Mouse (Mus musculus): ENCODE data around the gene Abhd2. TPM values are rescaled to one million over a fixed set of nuclear protein-coding genes. Genes with fewer than 3 reads are reported as not detected.

Abhd2 gene
- total RNA-seq, 2 experiments from 2014 or later: 33.3 to 55.3 TPM

DNA sequence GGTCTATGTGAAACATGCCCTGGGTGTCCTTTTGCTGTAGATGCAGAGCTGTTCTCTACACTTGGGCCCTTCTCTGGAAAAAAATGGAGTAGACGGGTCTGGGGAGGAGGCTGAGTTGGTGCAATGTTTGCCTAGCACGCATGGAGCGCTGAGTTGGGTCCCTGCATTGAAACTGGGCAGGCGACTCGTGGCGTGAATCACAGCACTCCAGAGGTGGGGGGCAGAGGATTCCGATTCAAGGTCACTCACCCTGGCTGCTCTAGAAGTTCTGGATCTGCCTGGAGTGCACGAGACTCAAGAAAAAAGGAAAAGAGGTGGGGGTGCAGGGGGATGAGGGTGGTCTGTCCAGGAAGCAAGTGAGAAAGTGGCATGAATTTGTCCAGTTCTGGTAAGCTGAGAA lies 14.9 kb downstream of the Abhd2 start:
- ATAC-seq (replicated peaks; ENCODE audit: poor library complexity, severe bottlenecking): no peak

DNA sequence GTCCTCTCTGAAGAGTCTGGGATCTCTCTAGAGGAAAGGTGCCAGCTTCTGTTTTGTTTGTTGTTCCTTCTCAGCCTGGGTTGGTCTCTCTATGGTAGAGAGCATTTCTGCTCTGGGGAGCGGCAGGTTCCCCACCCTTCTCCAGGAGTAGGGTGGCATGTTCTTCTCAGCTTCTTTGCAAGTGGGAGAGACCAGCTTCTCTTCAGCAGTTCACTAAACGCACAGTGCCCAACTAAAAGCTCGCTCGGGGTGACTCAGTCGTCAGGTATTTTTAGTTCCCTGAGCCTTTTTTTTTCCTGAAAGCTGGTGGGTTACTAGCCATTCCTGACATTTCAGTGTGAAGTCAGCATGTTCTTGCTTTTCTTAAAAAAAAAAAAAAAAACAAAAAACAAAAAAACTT lies 15.4 kb downstream of the Abhd2 start:
- no peak for ATAC-seq (replicated peaks; ENCODE audit: poor library complexity, severe bottlenecking)

DNA sequence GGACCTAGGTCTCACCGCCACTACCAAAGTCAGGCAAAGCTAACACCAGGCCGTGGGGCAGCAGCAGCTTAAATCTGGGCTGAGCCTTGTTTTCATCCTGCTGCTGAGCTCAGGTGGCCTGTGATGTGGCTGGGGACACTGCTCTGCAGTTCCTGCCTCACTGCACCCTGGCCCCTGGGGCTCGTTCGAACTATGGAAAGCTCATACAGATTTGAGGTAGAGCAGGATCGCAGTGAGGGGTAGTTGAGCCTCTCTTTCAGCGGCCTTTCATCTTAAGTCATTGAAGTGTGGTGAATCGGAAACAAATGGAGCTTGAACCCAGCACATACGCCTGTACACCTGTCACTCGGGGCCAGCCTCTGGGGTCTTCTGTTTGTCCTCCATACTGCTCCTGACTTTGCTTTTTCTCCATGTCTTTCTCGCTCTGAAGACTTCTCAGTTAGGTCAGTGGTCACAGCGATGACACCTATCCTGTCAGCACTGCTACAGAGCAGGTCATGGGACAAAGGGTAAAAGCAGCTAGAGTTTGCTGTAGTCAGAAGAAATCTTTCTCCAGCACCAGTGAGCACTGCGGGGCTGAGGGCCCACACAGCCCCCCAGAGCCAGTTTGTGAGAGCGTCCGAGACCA lies 20.7 kb downstream of the Abhd2 start:
- ATAC-seq (replicated peaks; ENCODE audit: poor library complexity, severe bottlenecking): no peak

DNA sequence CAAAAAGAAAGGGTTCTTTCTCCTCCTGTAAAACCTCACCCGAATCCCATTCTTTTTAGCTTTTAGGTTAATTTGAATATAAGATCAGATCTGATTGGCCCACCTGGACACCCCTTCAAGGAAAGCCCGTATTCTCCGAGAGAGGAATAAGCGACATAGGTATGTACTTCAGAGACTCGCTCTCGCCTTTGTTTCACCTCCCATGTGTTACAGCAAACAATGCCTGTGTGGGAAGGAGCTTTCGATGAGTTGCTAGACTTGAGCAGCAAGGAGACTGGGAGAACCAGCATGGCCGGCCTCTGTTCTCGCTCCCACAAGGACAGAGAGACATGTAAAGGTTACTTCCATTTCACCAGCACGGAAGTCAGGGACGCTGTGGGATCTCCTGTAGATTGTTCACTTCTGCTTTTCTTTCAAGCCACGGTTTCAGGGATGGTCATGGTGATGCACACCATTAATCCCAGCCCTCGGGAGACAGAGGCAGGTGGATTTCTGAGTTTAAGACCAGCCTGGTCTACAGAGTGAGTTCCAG lies 21.5 kb downstream of the Abhd2 start:
- peak; percentile 50 for ATAC-seq (replicated peaks; ENCODE audit: poor library complexity, severe bottlenecking)

DNA sequence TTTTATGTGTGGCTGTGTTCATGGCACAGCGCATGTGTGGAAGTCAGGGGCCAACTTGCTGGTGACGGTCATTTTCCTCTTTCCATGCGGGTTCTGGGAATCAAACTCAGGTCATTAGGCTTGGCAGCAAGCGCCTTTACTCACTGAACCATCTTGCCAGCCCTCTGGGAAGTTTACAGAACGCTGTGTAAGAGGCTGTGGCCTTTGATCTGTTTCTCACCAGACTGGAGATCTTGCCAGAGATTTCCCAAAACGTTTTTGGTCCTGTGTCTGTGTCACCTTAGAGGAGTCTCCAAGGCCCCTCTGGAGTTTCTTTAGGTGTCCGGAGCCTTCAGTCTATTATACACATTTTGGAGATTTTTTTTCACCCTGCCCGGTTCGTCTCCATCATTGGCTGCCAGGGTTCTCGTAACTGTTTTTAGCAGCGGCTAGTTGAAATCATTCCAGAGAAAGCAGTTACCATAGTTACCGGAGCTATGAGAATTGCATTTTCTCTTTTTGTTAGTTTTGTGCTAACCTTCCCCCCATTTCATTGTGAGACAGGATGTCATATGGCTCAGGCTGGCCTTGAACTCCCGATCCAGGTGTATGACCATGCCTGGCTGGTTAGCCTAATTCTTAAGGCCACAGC lies 22.3 kb downstream of the Abhd2 start:
- no peak for ATAC-seq (replicated peaks; ENCODE audit: poor library complexity, severe bottlenecking)

DNA sequence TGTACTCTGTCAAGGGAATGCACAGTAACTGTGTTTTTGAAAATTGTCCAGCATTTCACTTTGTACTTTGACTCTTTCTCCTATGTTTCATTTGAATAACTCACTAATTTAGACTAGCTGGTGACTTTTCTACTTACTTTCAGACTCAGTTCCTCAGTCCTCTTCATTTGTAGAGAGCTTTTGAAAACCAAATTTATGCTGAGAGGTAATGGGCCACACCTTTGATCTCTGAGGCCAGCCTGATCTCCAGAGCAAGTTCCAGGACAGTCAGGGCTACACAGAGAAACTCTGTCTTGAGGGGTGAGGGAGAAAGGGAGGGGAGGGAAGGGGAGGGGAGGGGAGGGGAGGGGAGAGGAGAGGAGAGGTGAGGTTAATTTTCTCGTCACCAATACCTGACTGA lies 25.7 kb downstream of the Abhd2 start:
- no peak for ATAC-seq (replicated peaks; ENCODE audit: poor library complexity, severe bottlenecking)

GRCm38 (mm10) chr7:79299548-79299947 lies 26.5 kb downstream of the Abhd2 start:
- no peak for ATAC-seq (replicated peaks; ENCODE audit: poor library complexity, severe bottlenecking)

DNA sequence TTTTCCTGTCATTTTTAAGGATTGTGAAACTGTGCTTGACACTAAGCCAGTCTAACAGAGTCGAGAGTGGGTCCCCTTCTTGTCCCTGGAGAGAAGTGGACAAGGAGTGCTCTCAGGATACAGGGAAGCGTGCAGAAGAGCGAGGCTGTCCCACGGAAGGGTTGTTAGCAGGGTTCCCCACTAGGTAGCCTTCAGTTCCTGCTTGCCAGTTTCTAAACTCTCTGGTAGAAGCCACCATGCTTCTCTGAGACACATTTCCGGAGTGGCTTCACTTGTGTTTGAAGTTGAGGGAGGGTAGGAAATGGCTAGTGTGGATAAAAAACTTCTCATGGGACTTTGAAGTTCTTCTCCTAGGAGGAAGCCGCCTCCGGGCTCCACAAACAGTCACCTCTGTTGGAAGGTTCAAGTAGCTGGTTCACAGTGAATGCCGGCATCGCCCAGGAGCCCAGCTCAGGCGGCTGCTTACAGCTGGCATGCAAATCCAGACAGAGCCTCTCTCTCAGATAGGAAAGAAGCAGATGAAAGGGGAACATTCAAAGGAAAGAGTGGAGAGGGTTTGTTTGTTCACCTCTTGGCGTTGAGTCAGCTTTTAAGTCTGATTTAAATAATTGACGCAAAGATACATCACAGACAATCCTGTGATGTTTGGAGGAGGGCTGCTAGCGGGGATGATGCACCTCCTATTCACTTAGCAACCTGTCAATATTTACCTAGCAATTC lies 27.6 kb downstream of the Abhd2 start:
- ATAC-seq (replicated peaks; ENCODE audit: poor library complexity, severe bottlenecking): peak; percentile 70

DNA sequence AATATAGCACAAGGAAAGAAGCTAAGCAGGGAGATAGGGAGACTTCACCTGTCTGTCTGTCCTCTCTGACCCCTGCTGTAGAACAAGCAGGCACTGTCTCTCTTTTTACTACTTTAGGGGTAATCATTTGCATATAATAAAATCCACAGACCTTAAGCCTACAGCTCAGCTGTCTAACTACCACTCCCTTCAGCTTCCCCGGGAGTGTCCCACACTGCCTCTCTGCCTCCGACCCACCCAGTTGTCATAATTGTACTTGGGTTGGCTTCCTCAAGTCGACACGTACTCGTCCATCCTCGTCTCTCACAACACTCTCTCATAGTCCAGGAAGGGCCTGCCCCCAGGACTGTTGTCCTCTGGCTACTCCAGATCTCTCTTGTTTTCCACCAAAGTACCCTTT lies 29.1 kb downstream of the Abhd2 start:
- ATAC-seq (replicated peaks; ENCODE audit: poor library complexity, severe bottlenecking): no peak

GRCm38 (mm10) chr7:79302586-79302985 lies 29.6 kb downstream of the Abhd2 start:
- no peak for ATAC-seq (replicated peaks; ENCODE audit: poor library complexity, severe bottlenecking)

- no peak for ATAC-seq (replicated peaks; ENCODE audit: poor library complexity, severe bottlenecking)
These were observed 30.3 kb downstream of the Abhd2 start for GRCm38 (mm10) chr7:79303183-79303761.

- ATAC-seq (replicated peaks; ENCODE audit: poor library complexity, severe bottlenecking): peak; percentile 57
These were observed 35.5 kb downstream of the Abhd2 start for GRCm38 (mm10) chr7:79308455-79309030.

DNA sequence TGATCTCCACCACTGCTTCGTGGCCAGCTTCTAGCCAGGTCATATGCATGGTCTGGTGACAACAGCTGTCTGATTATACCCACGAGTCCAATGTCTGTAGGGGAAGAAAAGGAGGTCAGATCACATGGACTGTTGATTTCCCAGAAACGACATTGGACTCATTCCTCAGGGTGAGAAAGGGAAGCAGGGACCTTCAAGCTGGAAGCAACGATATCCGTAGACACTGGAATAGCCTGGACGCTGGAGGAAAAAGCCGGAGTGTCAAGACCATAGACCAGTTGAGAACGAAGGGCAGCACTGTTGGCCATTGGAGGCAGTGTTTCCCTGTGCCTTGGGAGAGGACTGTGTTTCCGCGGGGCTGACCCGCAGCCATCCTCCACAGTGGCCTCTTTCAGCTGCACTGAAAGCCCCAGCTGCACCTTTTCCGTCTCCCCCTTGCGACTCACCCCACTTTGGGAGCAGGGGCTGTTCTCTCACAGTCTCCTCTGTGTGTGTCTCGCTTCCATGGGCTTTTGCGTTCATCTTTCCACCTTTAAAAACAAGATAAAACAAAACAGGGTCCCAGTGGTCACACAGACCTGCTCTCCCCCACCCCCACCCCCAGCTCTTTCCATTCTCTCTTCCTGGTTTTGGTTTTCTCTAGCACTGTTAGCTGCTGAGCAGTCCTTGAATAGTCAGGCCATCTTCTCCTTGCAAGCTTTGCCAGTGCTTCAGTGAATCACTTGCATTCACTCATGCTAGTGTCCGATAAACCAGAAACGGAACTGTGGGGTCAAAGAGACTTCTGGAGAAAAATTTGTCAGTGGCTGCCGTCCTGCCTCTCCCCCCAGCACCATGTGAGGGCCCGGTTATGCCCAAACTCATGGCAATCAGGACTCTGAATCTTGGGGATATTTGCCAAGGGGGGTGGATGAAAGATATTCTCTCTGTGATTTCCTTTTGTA lies 36.5 kb downstream of the Abhd2 start:
- no peak for ATAC-seq (replicated peaks; ENCODE audit: poor library complexity, severe bottlenecking)

DNA sequence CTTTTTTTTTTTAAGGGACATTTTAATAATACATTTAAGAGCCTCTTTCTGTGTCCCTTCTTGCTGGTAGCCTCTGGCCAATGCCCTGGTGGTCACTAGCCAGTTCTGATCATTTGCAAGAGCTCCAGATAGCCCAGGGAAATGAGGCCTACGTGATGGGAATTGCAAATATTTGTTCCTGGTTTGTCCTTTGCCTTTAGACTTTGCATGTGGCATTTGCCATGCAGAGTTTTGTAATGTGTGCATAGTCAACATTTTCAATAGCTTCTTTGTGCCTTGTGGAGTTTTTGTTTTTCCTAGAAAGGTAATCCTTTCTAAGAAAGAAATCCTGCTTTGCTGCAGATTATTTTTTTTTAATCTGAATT lies 37.2 kb downstream of the Abhd2 start:
- no peak for ATAC-seq (replicated peaks; ENCODE audit: poor library complexity, severe bottlenecking)

DNA sequence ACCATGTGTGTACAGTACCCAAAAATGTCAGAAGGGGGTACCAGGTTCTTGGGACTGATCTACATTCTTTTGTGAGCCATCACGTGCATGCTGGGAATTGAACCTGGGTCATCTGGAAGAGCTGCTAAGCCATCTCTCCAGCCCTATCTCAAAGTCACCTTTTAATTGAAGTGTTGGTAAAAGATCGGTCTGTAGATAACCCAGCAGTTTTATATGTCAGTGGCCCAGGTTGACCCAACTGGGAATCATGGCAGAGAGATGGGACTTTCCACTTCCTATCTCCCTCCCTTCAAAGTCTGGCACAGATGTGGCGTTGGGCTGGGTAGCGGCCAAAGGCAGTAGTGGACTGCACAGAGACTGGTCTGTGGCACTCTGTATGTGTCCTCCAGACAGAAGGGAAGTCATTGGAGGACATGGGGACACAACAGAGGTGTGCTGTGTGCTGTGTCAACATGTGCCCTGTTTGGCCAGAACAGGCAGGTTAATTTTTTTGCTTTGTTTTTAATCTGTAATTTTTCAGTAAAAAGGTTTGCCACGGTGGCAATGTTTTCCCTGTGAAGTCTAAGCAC lies 38.5 kb downstream of the Abhd2 start:
- ATAC-seq (replicated peaks; ENCODE audit: poor library complexity, severe bottlenecking): no peak

DNA sequence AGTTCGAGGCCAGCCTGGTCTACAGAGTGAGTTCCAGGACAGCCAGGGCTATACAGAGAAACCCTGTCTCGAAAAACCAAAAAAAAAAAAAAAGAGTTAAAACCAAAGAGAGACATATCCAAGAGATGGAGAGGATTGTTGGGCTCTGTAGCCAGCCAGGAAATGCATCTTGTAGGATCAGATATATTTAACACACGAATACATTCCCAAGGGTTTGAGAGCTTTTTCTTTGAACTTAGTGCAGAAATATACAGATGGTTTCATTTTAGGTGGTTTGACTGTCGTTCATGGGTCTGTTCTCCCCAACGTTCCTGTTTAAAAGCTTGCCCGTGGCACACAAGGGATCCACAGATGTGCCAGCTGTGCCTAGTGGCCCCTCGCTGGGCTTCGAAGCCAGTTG lies 39.2 kb downstream of the Abhd2 start:
- ATAC-seq (replicated peaks; ENCODE audit: poor library complexity, severe bottlenecking): no peak

DNA sequence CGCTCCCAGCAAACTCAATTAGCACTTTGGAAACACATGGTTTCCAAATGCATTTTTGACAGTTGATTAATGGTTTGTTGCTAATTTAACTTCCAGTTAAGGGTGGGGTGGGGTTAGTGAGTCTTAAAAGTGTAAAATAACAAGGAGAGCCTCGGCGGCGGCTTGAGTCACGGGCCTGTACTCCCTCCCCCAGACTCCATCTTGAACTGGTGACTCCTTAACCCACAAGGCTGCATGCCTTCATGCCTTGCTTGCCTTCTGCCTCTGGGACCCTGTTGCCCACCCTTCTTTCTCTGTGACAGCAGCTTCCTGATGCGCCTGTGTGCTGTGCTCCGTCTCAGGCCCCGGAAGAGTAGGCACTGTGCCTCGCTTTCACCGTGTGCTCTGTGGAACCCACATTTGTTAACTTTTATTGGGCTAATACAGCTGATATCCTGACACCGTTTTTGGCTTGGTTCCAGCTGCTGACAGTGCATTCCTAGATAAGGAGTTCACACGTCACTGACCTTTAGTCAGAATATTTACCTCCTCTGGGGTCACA lies 40.6 kb downstream of the Abhd2 start:
- no peak for ATAC-seq (replicated peaks; ENCODE audit: poor library complexity, severe bottlenecking)

DNA sequence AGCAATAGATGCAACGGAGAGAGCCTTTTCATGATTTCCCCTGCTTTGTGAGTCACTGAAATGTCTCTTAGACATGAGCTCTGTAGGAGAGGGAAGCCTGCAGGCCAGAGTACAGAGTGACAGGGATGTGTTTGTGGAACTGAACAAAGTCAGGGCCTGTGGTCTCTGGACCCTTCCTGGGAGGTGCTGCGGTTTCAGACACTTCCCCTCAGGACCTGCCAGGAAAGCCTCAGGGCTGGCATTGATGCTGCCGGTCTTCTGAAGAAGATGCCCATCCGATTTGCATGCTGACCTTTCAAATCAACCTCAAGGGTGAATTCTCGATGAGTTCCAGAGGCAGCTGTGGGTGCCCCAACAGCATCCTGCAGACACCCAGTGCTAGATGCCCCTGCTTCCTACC lies 41.5 kb downstream of the Abhd2 start:
- peak; percentile 80 for ATAC-seq (replicated peaks; ENCODE audit: poor library complexity, severe bottlenecking)

- ATAC-seq (replicated peaks; ENCODE audit: poor library complexity, severe bottlenecking): peak; percentile 81
These were observed 42.1 kb downstream of the Abhd2 start for GRCm38 (mm10) chr7:79315149-79315548.
